ENCODE assay signal across 22 mouse cellular contexts in genomic region chr16:55537548-55537947, GRCm38 (mm10).
DNase-seq lines count a peak whose midpoint lies in the region; ATAC-seq and TF ChIP-seq lines count a peak whose summit lies in the region.
"Had no signal": no experiment of that assay in that cellular context is flagged by ENCODE, and none has a peak within 500 bp of the region (broad histone marks: within the 10 kb centered on the region; RNA-seq: fewer than 3 reads in every experiment).

No protein-coding gene starts in this region.

- H3K36me3 ChIP-seq in liver, adult 2 months (ENCODE audit: control insufficient read depth, insufficient read depth, low read length), result no peaks in the 10 kb centered on the region
- no peaks in the 10 kb centered on the region for H3K36me3 ChIP-seq in liver, embryonic 12.5 days
- H3K36me3 ChIP-seq in liver, postnatal 0 days (replicated peaks; ENCODE audit: insufficient read depth, low read length), result no peaks in the 10 kb centered on the region
- H3K36me3 ChIP-seq in liver, embryonic 11.5 days (ENCODE audit: control insufficient read depth, insufficient read depth, low read length), result no peaks in the 10 kb centered on the region
- H3K36me3 ChIP-seq in midbrain, embryonic 11.5 days (ENCODE audit: control insufficient read depth, insufficient read depth, low read length), result no peaks in the 10 kb centered on the region
- no peaks in the 10 kb centered on the region for H3K36me3 ChIP-seq in midbrain, embryonic 16.5 days (ENCODE audit: control insufficient read depth, insufficient read depth, low read length)
- no peaks in the 10 kb centered on the region for H3K36me3 ChIP-seq in stomach, postnatal 0 days (ENCODE audit: control insufficient read depth, insufficient read depth, low read length)
- H3K36me3 ChIP-seq: G1E had no signal

- no peak for TF ChIP-seq EP300 in liver, postnatal 0 days (IDR thresholded peaks at IDR 0.05; ENCODE audit: low read depth)
- no peak for TF ChIP-seq EP300 in stomach, postnatal 0 days (optimal IDR thresholded peaks at IDR 0.05)

- H3K27me3 ChIP-seq in liver, adult 2 months (ENCODE audit: control insufficient read depth, insufficient read depth, low read length), result no peaks in the 10 kb centered on the region
- no peaks in the 10 kb centered on the region for H3K27me3 ChIP-seq in liver, embryonic 12.5 days (replicated peaks)
- H3K27me3 ChIP-seq in liver, postnatal 0 days (ENCODE audit: insufficient read depth, low read length), result no peaks in the 10 kb centered on the region
- no peaks in the 10 kb centered on the region for H3K27me3 ChIP-seq in liver, embryonic 11.5 days (replicated peaks; ENCODE audit: control insufficient read depth, insufficient read depth, low read length)
- no peaks in the 10 kb centered on the region for H3K27me3 ChIP-seq in midbrain, embryonic 11.5 days (ENCODE audit: control insufficient read depth, insufficient read depth, low read length)
- H3K27me3 ChIP-seq in midbrain, embryonic 16.5 days (ENCODE audit: control insufficient read depth, insufficient read depth, low read depth, low read length), result no peaks in the 10 kb centered on the region
- H3K27me3 ChIP-seq in stomach, postnatal 0 days (ENCODE audit: control insufficient read depth, insufficient read depth, low read length), result no peaks in the 10 kb centered on the region
- H3K27me3 ChIP-seq: CH12.LX, Patski had no signal

- no peaks in the 10 kb centered on the region for H3K79me2 ChIP-seq in liver, adult 2 months (ENCODE audit: control insufficient read depth, insufficient read depth, low read length)

- no peak overlapping the region for H3K4me3 ChIP-seq in liver, adult 2 months (ENCODE audit: insufficient read depth, low read depth, low read length)
- H3K4me3 ChIP-seq in liver, embryonic 12.5 days, result no peak overlapping the region
- no peak overlapping the region for H3K4me3 ChIP-seq in liver, postnatal 0 days (ENCODE audit: low read depth, low read length)
- no peak overlapping the region for H3K4me3 ChIP-seq in liver, embryonic 11.5 days (ENCODE audit: low read depth, low read length)
- H3K4me3 ChIP-seq in midbrain, embryonic 11.5 days (ENCODE audit: low read depth, low read length), result no peak overlapping the region
- no peak overlapping the region for H3K4me3 ChIP-seq in midbrain, embryonic 16.5 days (ENCODE audit: low read depth, low read length)
- no peak overlapping the region for H3K4me3 ChIP-seq in stomach, postnatal 0 days (ENCODE audit: low read depth, low read length)

- no peak for TF ChIP-seq CTCF in liver, adult 2 months (IDR thresholded peaks at IDR 0.05; ENCODE audit: low read depth, low read length)
- TF ChIP-seq CTCF in liver, postnatal 0 days (IDR thresholded peaks at IDR 0.05; ENCODE audit: low read depth), result no peak
- TF ChIP-seq CTCF in stomach, postnatal 0 days (IDR thresholded peaks at IDR 0.05; ENCODE audit: low read depth), result no peak

- H3K27ac ChIP-seq in liver, adult 2 months (replicated peaks; ENCODE audit: insufficient read depth, low read depth, low read length), result no peak overlapping the region
- no peak overlapping the region for H3K27ac ChIP-seq in liver, embryonic 12.5 days
- H3K27ac ChIP-seq in liver, postnatal 0 days (ENCODE audit: low read depth), result no peak overlapping the region
- no peak overlapping the region for H3K27ac ChIP-seq in liver, embryonic 11.5 days (ENCODE audit: low read depth, low read length)
- no peak overlapping the region for H3K27ac ChIP-seq in midbrain, embryonic 11.5 days (ENCODE audit: low read depth, low read length)
- H3K27ac ChIP-seq in midbrain, embryonic 16.5 days (ENCODE audit: low read length), result no peak overlapping the region
- 0 out of 2 replicates have a peak overlapping the region, but pooled peaks have one; percentile 14 for H3K27ac ChIP-seq in stomach, postnatal 0 days (replicated peaks)

- WGBS in liver, adult 2 months, result 54% methylated on average over 5 of the region's 5 CpGs
- WGBS in liver, embryonic 12.5 days (ENCODE audit: insufficient replicate concordance), result 68% methylated on average over 5 of the region's 5 CpGs
- WGBS in liver, postnatal 0 days (ENCODE audit: insufficient replicate concordance), result 71% methylated on average over 5 of the region's 5 CpGs
- 80% methylated on average over 5 of the region's 5 CpGs for WGBS in liver, embryonic 11.5 days
- WGBS in midbrain, embryonic 11.5 days, result 91% methylated on average over 5 of the region's 5 CpGs
- 92% methylated on average over 5 of the region's 5 CpGs for WGBS in midbrain, embryonic 16.5 days
- WGBS in stomach, postnatal 0 days, result 70% methylated on average over 5 of the region's 5 CpGs

- no peak overlapping the region for H3K9ac ChIP-seq in liver, adult 2 months (ENCODE audit: low read depth, low read length)
- H3K9ac ChIP-seq in liver, embryonic 12.5 days, result no peak overlapping the region
- H3K9ac ChIP-seq in liver, postnatal 0 days (replicated peaks), result no peak overlapping the region
- no peak overlapping the region for H3K9ac ChIP-seq in liver, embryonic 11.5 days (ENCODE audit: low read depth, low read length)
- no peak overlapping the region for H3K9ac ChIP-seq in midbrain, embryonic 11.5 days (ENCODE audit: low read length)
- no peak overlapping the region for H3K9ac ChIP-seq in midbrain, embryonic 16.5 days (ENCODE audit: low read depth, low read length)
- no peak overlapping the region for H3K9ac ChIP-seq in stomach, postnatal 0 days (ENCODE audit: low read length)

- ATAC-seq in liver, embryonic 12.5 days, result no peak
- peak; percentile 45; the same call in 1 of the 2 replicates for ATAC-seq in liver, postnatal 0 days
- ATAC-seq in liver, embryonic 11.5 days (replicated peaks; ENCODE audit: low FRiP score), result no peak
- ATAC-seq in midbrain, embryonic 11.5 days (ENCODE audit: low FRiP score), result no peak
- no peak for ATAC-seq in midbrain, embryonic 16.5 days
- ATAC-seq in stomach, postnatal 0 days (ENCODE audit: low FRiP score, low TSS enrichment), result peak; percentile 34
- ATAC-seq: activated CD4-positive, CD25-positive, alpha-beta regulatory T cell, adult 4 months; CD4-positive, CD25-positive, alpha-beta regulatory T cell, adult 4 months; Patski had no signal

- no peaks in the 10 kb centered on the region for H3K4me1 ChIP-seq in liver, adult 2 months (ENCODE audit: control insufficient read depth, insufficient read depth, low read length)
- no peaks in the 10 kb centered on the region for H3K4me1 ChIP-seq in liver, embryonic 12.5 days
- no peaks in the 10 kb centered on the region for H3K4me1 ChIP-seq in liver, postnatal 0 days (ENCODE audit: insufficient read depth)
- H3K4me1 ChIP-seq in liver, embryonic 11.5 days (replicated peaks; ENCODE audit: control insufficient read depth, insufficient read depth, low read length), result no peaks in the 10 kb centered on the region
- no peaks in the 10 kb centered on the region for H3K4me1 ChIP-seq in midbrain, embryonic 11.5 days (ENCODE audit: control insufficient read depth, insufficient read depth, low read length)
- no peaks in the 10 kb centered on the region for H3K4me1 ChIP-seq in midbrain, embryonic 16.5 days (ENCODE audit: control insufficient read depth, insufficient read depth, low read length)
- H3K4me1 ChIP-seq in stomach, postnatal 0 days (replicated peaks; ENCODE audit: control insufficient read depth, insufficient read depth), result no peaks in the 10 kb centered on the region

- no peak overlapping the region for H3K4me2 ChIP-seq in liver, embryonic 12.5 days
- no peak overlapping the region for H3K4me2 ChIP-seq in liver, postnatal 0 days (ENCODE audit: low read depth, low read length)
- H3K4me2 ChIP-seq in liver, embryonic 11.5 days, result no peak overlapping the region
- no peak overlapping the region for H3K4me2 ChIP-seq in midbrain, embryonic 11.5 days
- H3K4me2 ChIP-seq in midbrain, embryonic 16.5 days (ENCODE audit: low read length), result no peak overlapping the region
- H3K4me2 ChIP-seq in stomach, postnatal 0 days (replicated peaks; ENCODE audit: low read depth), result no peak overlapping the region

- no peak for TF ChIP-seq POLR2A in liver, adult 2 months (IDR thresholded peaks at IDR 0.05; ENCODE audit: extremely low read depth, insufficient read depth, low read length)

- H3K9me3 ChIP-seq in liver, embryonic 12.5 days (replicated peaks), result no peaks in the 10 kb centered on the region
- no peaks in the 10 kb centered on the region for H3K9me3 ChIP-seq in liver, postnatal 0 days (ENCODE audit: low read length)
- H3K9me3 ChIP-seq in liver, embryonic 11.5 days (ENCODE audit: control insufficient read depth, low read length), result no peaks in the 10 kb centered on the region
- no peaks in the 10 kb centered on the region for H3K9me3 ChIP-seq in midbrain, embryonic 11.5 days (ENCODE audit: control insufficient read depth, low read length)
- no peaks in the 10 kb centered on the region for H3K9me3 ChIP-seq in midbrain, embryonic 16.5 days (replicated peaks; ENCODE audit: control insufficient read depth, low read length, poor library complexity, severe bottlenecking)
- H3K9me3 ChIP-seq in stomach, postnatal 0 days (ENCODE audit: control insufficient read depth, low read length), result no peaks in the 10 kb centered on the region
- H3K9me3 ChIP-seq: G1E had no signal

- peak; percentile 78 for DNase-seq in liver, adult 2 months (ENCODE audit: extremely low read depth, low read depth, low spot score)
- DNase-seq in liver, postnatal 0 days, result no peak
- no peak for DNase-seq in liver, embryonic 11.5 days (ENCODE audit: low spot score)
- DNase-seq in midbrain, embryonic 11.5 days (ENCODE audit: low spot score, missing footprints), result peak; percentile 73
- DNase-seq in stomach, postnatal 0 days (ENCODE audit: low spot score), result no peak
- no peak for DNase-seq in spleen, postnatal 10 days (ENCODE audit: low spot score in 2 of 2)
- DNase-seq: adrenal gland, adult 2 months; adrenal gland, adult 8-10 months; adrenal gland, postnatal 10 days; adrenal gland, postnatal 14 days; adrenal gland, postnatal 25 days; adrenal gland, postnatal 36 days; B cell, adult 2 months; cerebellum, adult 11 months; cerebellum, adult 11-12 months had no signal

Comparison
In these comparisons a context has a peak if more than half of its experiments do, and no peak if none do; other contexts are left out.
1. DNase-seq: peak in liver, adult 2 months (single experiment) and midbrain, embryonic 11.5 days (single experiment); none in liver, postnatal 0 days (single experiment), liver, embryonic 11.5 days (single experiment), stomach, postnatal 0 days (single experiment) and spleen, postnatal 10 days (0 of 2).
2. ATAC-seq: peak in liver, postnatal 0 days (single experiment) and stomach, postnatal 0 days (single experiment); none in liver, embryonic 12.5 days (single experiment), liver, embryonic 11.5 days (single experiment), midbrain, embryonic 11.5 days (single experiment) and midbrain, embryonic 16.5 days (single experiment).